Mouse (Mus musculus) stomach, adult 2 months (tissue): ENCODE measurements around the gene Gm19668. TPM values are rescaled to one million over a fixed set of nuclear protein-coding genes. Genes with fewer than 3 reads are reported as not detected.

ENCODE experiments used
- polyA plus RNA-seq: library from polyadenylated mRNA; depleted of rRNA; stranded (reverse); fragments of >200 nt; gene quantifications from 2 replicates; pipeline ENCODE4 v1.2.3, GENCODE M21; 2012; rRNA removed

Gene Gm19668
- polyA plus RNA-seq, result not detected in 2 replicates

GRCm38 (mm10) chr10:77798921-77799508 is at the start of gene Gm19668:
Gm19668 (minus strand) TSS chr10:77799133.

GRCm38 (mm10) chr10:77846503-77846902 is 47.6 kb upstream of the Gm19668 start, which contains the start of gene Gm36176:
Gm36176 (plus strand) TSS chr10:77846803.

GRCm38 (mm10) chr10:77835647-77836046 is 36.7 kb upstream of the Gm19668 start, which contains the start of gene Krtap10-10:
Krtap10-10 (plus strand) TSS chr10:77835947.

GRCm38 (mm10) chr10:77826951-77827350 is 28.0 kb upstream of the Gm19668 start, which contains the start of gene Krtap10-4:
Krtap10-4 (minus strand) TSS chr10:77827095.

GRCm38 (mm10) chr10:77814382-77814781 is 15.4 kb upstream of the Gm19668 start, which contains the start of gene Gm2696:
Gm2696 (plus strand) TSS chr10:77814682.

GRCm38 (mm10) chr10:77811743-77812142 is 12.8 kb upstream of the Gm19668 start, which contains the start of gene Gm9507:
Gm9507 (minus strand) TSS chr10:77811843.

GRCm38 (mm10) chr10:77794976-77795375 is 4.0 kb downstream of the Gm19668 start, which contains the start of gene Gm9639:
Gm9639 (minus strand) TSS chr10:77795076.

GRCm38 (mm10) chr10:77787876-77788275 is 11.1 kb downstream of the Gm19668 start, which contains the start of gene Gm7137:
Gm7137 (minus strand) TSS chr10:77788200.

GRCm38 (mm10) chr10:77782442-77782841 is 16.5 kb downstream of the Gm19668 start, which contains the start of gene Gm3250:
Gm3250 (minus strand) TSS chr10:77782542.

GRCm38 (mm10) chr10:77776844-77777243 is 22.1 kb downstream of the Gm19668 start, which contains the start of gene Gm7138:
Gm7138 (minus strand) TSS chr10:77776944.

GRCm38 (mm10) chr10:77771225-77771624 is 27.7 kb downstream of the Gm19668 start, which contains the start of gene Gm3238:
Gm3238 (minus strand) TSS chr10:77771325.

GRCm38 (mm10) chr10:77759582-77759981 is 39.4 kb downstream of the Gm19668 start, which contains the start of gene Gm3233:
Gm3233 (minus strand) TSS chr10:77759682.

GRCm38 (mm10) chr10:77751254-77751653 is 47.7 kb downstream of the Gm19668 start, which contains the start of gene Gm9736:
Gm9736 (minus strand) TSS chr10:77751354.

Other genes with a start within 250 kb of the Gm19668 start
- 171 and 193 TPM in 2 replicates for gene Pttg1ip, start 217.4 kb downstream of the Gm19668 start, polyA plus RNA-seq
- gene Sumo3, start 193.0 kb downstream of the Gm19668 start, polyA plus RNA-seq, result 60.3 and 68.3 TPM in 2 replicates
- gene Gm49325, start 192.9 kb downstream of the Gm19668 start, polyA plus RNA-seq, result not detected in 2 replicates
- gene Ube2g2, start 176.9 kb downstream of the Gm19668 start, polyA plus RNA-seq, result 21.8 and 23.2 TPM in 2 replicates
- gene Tspear, start 112.6 kb downstream of the Gm19668 start, polyA plus RNA-seq, result 0.29 and 0.96 TPM in 2 replicates
- not detected in 2 replicates for gene Gm19402, start 108.4 kb downstream of the Gm19668 start, polyA plus RNA-seq
- not detected in 2 replicates for gene Gm9508, start 101.9 kb downstream of the Gm19668 start, polyA plus RNA-seq
- not detected in 2 replicates for gene Gm10272, start 92.5 kb downstream of the Gm19668 start, polyA plus RNA-seq
- gene Gm10024, start 87.7 kb downstream of the Gm19668 start, polyA plus RNA-seq, result not detected in 2 replicates
- gene Gm10142, start 83.3 kb downstream of the Gm19668 start, polyA plus RNA-seq, result 1.8 TPM in 1 of 2 replicates, not detected in the other
- gene Krtap12-1, start 78.5 kb downstream of the Gm19668 start, polyA plus RNA-seq, result 0.25 and 0.38 TPM in 2 replicates
- not detected in 2 replicates for gene Gm10100, start 72.6 kb downstream of the Gm19668 start, polyA plus RNA-seq
- gene Gm18596, start 56.5 kb downstream of the Gm19668 start, polyA plus RNA-seq, result not detected in 2 replicates
- gene Gm9736, start 47.8 kb downstream of the Gm19668 start, polyA plus RNA-seq, result not detected in 2 replicates
- not detected in 2 replicates for gene Gm3233, start 39.5 kb downstream of the Gm19668 start, polyA plus RNA-seq
- gene Gm3238, start 27.8 kb downstream of the Gm19668 start, polyA plus RNA-seq, result not detected in 2 replicates
- not detected in 2 replicates for gene Gm7138, start 22.2 kb downstream of the Gm19668 start, polyA plus RNA-seq
- gene Gm3250, start 16.6 kb downstream of the Gm19668 start, polyA plus RNA-seq, result not detected in 2 replicates
- gene Gm7137, start 10.9 kb downstream of the Gm19668 start, polyA plus RNA-seq, result not detected in 2 replicates
- not detected in 2 replicates for gene Gm9639, start 4.1 kb downstream of the Gm19668 start, polyA plus RNA-seq
- gene Gm9507, start 12.7 kb upstream of the Gm19668 start, polyA plus RNA-seq, result not detected in 2 replicates
- gene Gm2696, start 15.5 kb upstream of the Gm19668 start, polyA plus RNA-seq, result not detected in 2 replicates
- gene Krtap10-4, start 28.0 kb upstream of the Gm19668 start, polyA plus RNA-seq, result not detected in 2 replicates
- gene Krtap10-10, start 36.8 kb upstream of the Gm19668 start, polyA plus RNA-seq, result not detected in 2 replicates
- not detected in 2 replicates for gene Gm36176, start 47.7 kb upstream of the Gm19668 start, polyA plus RNA-seq
- not detected in 2 replicates for gene Gm10318, start 53.7 kb upstream of the Gm19668 start, polyA plus RNA-seq
- gene Gm3285, start 62.8 kb upstream of the Gm19668 start, polyA plus RNA-seq, result not detected in 2 replicates
- 4.4 and 4.7 TPM in 2 replicates for gene Lrrc3, start 103.4 kb upstream of the Gm19668 start, polyA plus RNA-seq
- 0.29 and 0.33 TPM in 2 replicates for gene Trpm2, start 171.4 kb upstream of the Gm19668 start, polyA plus RNA-seq
- gene 1810043G02Rik, start 179.4 kb upstream of the Gm19668 start, polyA plus RNA-seq, result 17.7 and 24.3 TPM in 2 replicates
- 40.4 and 50.6 TPM in 2 replicates for gene Pfkl, start 210.9 kb upstream of the Gm19668 start, polyA plus RNA-seq
- 0.80 and 1.3 TPM in 2 replicates for gene Dnmt3l, start 242.8 kb upstream of the Gm19668 start, polyA plus RNA-seq
- gene Aire, start 244.5 kb upstream of the Gm19668 start, polyA plus RNA-seq, result 0.45 and 0.79 TPM in 2 replicates